Mouse (Mus musculus) neural tube, postnatal 0 days (tissue): ENCODE results near the gene Il11ra1. TPM values are rescaled to one million over a fixed set of nuclear protein-coding genes. Genes with fewer than 3 reads are reported as not detected.

ENCODE experiments used
- polyA plus RNA-seq: library from polyadenylated mRNA; unstranded; fragments of >200 nt; fragmentation: Nextera tagmentation; extraction: Ambion mirVana; gene quantifications from 2 replicates; pipeline ENCODE4 v1.2.1, GENCODE M21; 2015

Il11ra1 gene
- polyA plus RNA-seq = 48.2 and 49.9 TPM in 2 replicates

DNA sequence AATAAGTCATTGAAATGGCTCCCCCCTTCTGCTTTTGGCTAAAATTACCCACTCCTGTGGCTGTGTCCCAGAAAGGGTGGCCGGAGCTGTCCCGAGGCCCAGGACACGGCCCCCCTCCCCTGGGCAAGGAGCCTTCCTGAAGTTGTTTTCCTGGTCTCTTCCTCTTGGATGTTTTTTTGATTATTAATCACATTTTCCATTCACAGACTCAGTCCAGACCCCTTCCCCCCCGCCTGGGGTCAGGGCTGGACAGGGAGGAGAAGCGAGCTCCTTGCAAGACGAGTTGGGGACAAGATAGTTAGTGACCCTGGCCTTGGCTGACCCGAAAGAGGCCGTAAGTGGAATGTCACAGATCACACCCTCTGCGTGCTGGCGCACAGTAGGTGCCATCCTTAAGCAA is at the start of gene Il11ra1:
Il11ra1 (plus strand) TSS at position 207 of the 400 bp plus-strand sequence.

DNA sequence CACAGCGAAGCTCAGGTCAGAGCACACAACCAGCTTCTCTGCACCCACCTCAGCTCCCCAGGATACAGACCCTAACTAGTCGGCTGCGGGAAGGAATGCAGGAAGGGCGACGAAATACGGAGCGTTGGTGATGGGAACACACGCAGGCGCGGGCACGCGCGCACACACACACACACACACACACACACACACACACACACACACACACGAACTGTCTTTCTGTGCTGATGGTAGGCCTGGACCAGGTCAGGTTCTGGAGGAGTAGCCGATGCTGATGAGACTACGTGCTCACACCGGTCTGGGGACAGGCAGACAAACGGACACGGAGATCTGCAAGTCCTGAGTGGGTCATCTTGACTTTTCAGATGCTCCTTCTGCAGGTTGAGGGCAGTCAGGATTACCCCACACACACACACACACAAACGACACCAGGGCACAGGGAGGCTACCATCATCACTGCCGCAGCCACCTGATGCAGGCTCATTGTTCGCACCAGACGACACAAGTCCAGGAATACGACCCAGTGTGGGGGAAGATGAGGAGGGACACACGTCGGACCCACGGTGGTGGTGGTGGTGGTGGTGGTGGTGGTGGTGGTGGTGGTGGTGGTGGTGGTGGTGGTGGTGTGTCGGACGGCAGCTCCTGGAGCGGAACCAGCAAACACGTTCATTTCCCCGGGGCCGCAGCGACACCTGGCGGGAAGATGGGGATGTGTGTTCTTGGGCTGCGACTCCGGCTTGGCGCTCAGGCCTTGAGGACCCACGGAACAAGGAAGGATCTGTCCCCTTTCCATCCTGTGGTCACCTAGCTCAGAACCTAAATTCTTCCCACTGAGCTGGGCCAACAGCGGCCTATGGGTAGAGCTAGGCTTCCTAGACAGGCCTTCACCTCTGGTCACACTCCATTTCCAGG is 2.6 kb upstream of the Il11ra1 start, which contains the start of gene Cntfr:
Cntfr (minus strand) TSS at position 160 of the 912 bp plus-strand sequence.

GRCm38 (mm10) chr4:41713197-41714067 is 13.6 kb downstream of the Il11ra1 start, which contains the start of gene Rpp25l:
Gene Rpp25l, minus strand, starts transcription at chr4:41713534.

DNA sequence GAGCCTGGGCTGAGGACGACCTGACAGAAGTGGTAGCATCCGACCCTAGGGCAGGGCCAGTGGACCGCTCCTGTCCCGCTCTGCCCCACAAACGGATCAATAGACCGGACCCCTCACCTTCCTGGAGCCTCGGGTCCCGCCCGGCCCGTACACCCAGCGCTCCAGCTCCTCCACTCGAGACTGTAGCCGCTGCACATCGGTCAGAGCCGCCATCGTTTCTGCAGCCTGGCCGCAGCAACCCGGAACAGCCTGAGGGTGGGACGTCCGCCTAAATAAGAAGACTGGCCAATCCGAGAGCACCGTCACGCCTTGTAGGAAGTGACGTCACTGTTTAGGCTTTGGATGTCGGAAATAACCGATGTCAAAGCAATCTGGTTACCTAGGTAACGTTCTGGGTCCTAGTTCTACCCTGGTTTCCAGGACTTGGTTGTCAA is 23.1 kb downstream of the Il11ra1 start, which contains the start of gene Dctn3:
Dctn3 (minus strand) TSS at position 253 of the 434 bp plus-strand sequence.

DNA sequence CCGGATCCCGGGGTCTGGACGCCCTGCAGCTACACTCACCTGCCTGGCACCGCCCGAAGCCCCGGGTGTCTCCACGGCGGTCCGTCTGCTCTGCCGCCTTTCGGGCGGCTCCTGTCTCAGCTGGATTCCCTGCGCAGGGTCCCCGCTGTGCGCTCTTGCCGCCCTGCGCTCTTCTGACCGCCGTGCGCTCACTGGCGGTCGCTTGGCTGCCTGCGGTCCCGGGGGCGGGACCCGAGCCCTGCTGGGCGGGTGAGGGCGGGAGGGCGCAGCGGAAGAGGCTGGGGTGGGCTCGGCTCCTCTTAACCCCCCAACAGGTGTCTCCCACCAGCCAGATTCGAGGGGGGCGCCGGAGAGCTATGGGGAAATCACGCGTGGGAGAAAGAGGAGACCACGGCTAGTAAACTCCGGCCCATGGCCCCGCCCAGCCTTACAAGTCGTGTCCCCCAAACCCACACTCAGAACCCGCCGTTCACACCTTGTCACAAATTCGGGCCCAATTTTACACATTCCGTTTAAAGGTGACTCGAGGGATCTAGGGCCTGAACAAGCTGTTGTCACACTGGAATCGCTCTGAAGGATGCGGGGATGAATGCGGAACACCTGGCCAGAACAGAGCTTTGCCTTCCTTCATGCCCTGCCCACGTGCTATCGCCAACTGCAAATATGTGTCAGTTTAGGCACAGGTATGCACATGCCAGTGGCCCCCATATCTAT is 31.4 kb downstream of the Il11ra1 start, which contains the start of gene Arid3c:
Arid3c (minus strand) TSS at position 91 of the 714 bp plus-strand sequence.

GRCm38 (mm10) chr4:41754797-41755337 is 55.1 kb downstream of the Il11ra1 start, which contains the start of gene Galt:
Gene Galt, plus strand, starts transcription at chr4:41755228.

GRCm38 (mm10) chr4:41755338-41756305 is 55.8 kb downstream of the Il11ra1 start, which contains the start of gene Sigmar1:
Gene Sigmar1, minus strand, starts transcription at chr4:41756157.

GRCm38 (mm10) chr4:41774002-41774401 is 74.2 kb downstream of the Il11ra1 start, which contains the start of gene Ccl27a:
Gene Ccl27a, minus strand, starts transcription at chr4:41774247.

Other genes with a start within 250 kb of the Il11ra1 start
- 1.2 and 1.4 TPM in 2 replicates for gene Kif24, start 235.1 kb upstream of the Il11ra1 start, polyA plus RNA-seq
- 68.9 and 70.1 TPM in 2 replicates for gene Nudt2, start 234.8 kb upstream of the Il11ra1 start, polyA plus RNA-seq
- gene AI464131, start 196.9 kb upstream of the Il11ra1 start, polyA plus RNA-seq = 21.2 and 23.0 TPM in 2 replicates
- 14.3 and 17.3 TPM in 2 replicates for gene 1110017D15Rik, start 182.7 kb upstream of the Il11ra1 start, polyA plus RNA-seq
- gene Fam219a, start 130.5 kb upstream of the Il11ra1 start, polyA plus RNA-seq = 23.3 and 24.7 TPM in 2 replicates
- 5.4 and 6.2 TPM in 2 replicates for gene Dnaic1, start 130.2 kb upstream of the Il11ra1 start, polyA plus RNA-seq
- 159 and 163 TPM in 2 replicates for gene Enho, start 59.7 kb upstream of the Il11ra1 start, polyA plus RNA-seq
- 20.0 and 21.0 TPM in 2 replicates for gene Cntfr, start 2.9 kb upstream of the Il11ra1 start, polyA plus RNA-seq
- 56.4 and 57.5 TPM in 2 replicates for gene Rpp25l, start 13.5 kb downstream of the Il11ra1 start, polyA plus RNA-seq
- 315 and 319 TPM in 2 replicates for gene Dctn3, start 23.2 kb downstream of the Il11ra1 start, polyA plus RNA-seq
- 0.95 and 0.98 TPM in 2 replicates for gene Arid3c, start 31.2 kb downstream of the Il11ra1 start, polyA plus RNA-seq
- 58.6 and 61.9 TPM in 2 replicates for gene Galt, start 55.2 kb downstream of the Il11ra1 start, polyA plus RNA-seq
- 94.3 and 108 TPM in 2 replicates for gene Sigmar1, start 56.2 kb downstream of the Il11ra1 start, polyA plus RNA-seq
- 269 and 276 TPM in 2 replicates for gene Ccl27a, start 74.3 kb downstream of the Il11ra1 start, polyA plus RNA-seq
- not detected in 2 replicates for gene Gm21541, start 203.6 kb downstream of the Il11ra1 start, polyA plus RNA-seq
- gene Gm20878, start 241.6 kb downstream of the Il11ra1 start, polyA plus RNA-seq = 7.9 and 8.3 TPM in 2 replicates